Mouse (Mus musculus) liver, adult 2 months (tissue): Measurements from ENCODE around the gene Ezh1. TPM values are rescaled to one million over a fixed set of nuclear protein-coding genes. Genes with fewer than 3 reads are reported as not detected.

Experiments
- DNase-seq: peaks from one replicate; pipeline ENCODE4 v3.0.0-alpha.2; 2011; ENCODE audit warnings: low read depth, low spot score; ENCODE audit errors: extremely low read depth
- H3K27ac ChIP-seq: fragments of 200-500 bp; replicated peaks from 2 replicates; pipeline ENCODE4 v1.5.1; 2012; ENCODE audit warnings: low read depth, mild to moderate bottlenecking, control low read depth, inconsistent platforms, low read length; ENCODE audit not compliant: insufficient read depth
- H3K27me3 ChIP-seq: fragments of 200-500 bp; 2 replicates; pipeline ENCODE4 v1.6.1; 2012; ENCODE audit warnings: mild to moderate bottlenecking, moderate library complexity, low read length, inconsistent platforms; ENCODE audit not compliant: control insufficient read depth, insufficient read depth
- H3K36me3 ChIP-seq: fragments of 200-500 bp; 2 replicates; pipeline ENCODE4 v1.6.1; 2012; ENCODE audit warnings: low read length, inconsistent platforms; ENCODE audit not compliant: control insufficient read depth, insufficient read depth
- H3K4me1 ChIP-seq: fragments of 200-500 bp; 2 replicates; pipeline ENCODE4 v1.6.1; 2011; ENCODE audit warnings: low read length; ENCODE audit not compliant: control insufficient read depth, insufficient read depth
- H3K4me3 ChIP-seq: fragments of 200-500 bp; 2 replicates; pipeline ENCODE4 v1.5.1; 2011; ENCODE audit warnings: low read depth, mild to moderate bottlenecking, control low read depth, low read length, moderate library complexity; ENCODE audit not compliant: insufficient read depth
- H3K79me2 ChIP-seq: fragments of 200-500 bp; 2 replicates; pipeline ENCODE4 v1.6.1; 2012; ENCODE audit warnings: inconsistent platforms, mild to moderate bottlenecking, low read length, moderate library complexity; ENCODE audit not compliant: control insufficient read depth, insufficient read depth
- H3K9ac ChIP-seq: fragments of 200-500 bp; 2 replicates; pipeline ENCODE4 v1.6.1; 2012; ENCODE audit warnings: low read depth, mild to moderate bottlenecking, control low read depth, inconsistent platforms, low read length
- CTCF ChIP-seq: fragments of 200-500 bp; IDR thresholded peaks from 2 replicates; pipeline ENCODE4 v1.5.1; 2011; ENCODE audit warnings: low read depth, low read length, control low read depth
- POLR2A ChIP-seq: fragments of 200-500 bp; IDR thresholded peaks from 2 replicates; pipeline ENCODE4 v1.6.1; 2011; ENCODE audit warnings: low read length, control low read depth; ENCODE audit not compliant: insufficient read depth; ENCODE audit errors: extremely low read depth
- WGBS: fragments of 180-500 bp; shearing (Covaris S2); methylation state at CpG from one replicate; pipeline ENCODE4 v1.1.7; 2018; 5-methylcytosine and 5-hydroxymethylcytosine counted together
- polyA plus RNA-seq: library from polyadenylated mRNA; depleted of rRNA; stranded (reverse); fragments of >200 nt; gene quantifications from 2 replicates; pipeline ENCODE4 v1.2.3, GENCODE M21; 2012
- total RNA-seq: library from RNA; depleted of rRNA; stranded (reverse); fragments of >200 nt; gene quantifications from 2 replicates; pipeline ENCODE4 v1.2.3, GENCODE M21; 2014

Gene Ezh1
- total and polyA plus RNA-seq, 2 experiments, result 9.2 to 10.5 TPM

GRCm38 (mm10) chr11:101263989-101264280 lies 37.7 kb upstream of the Ezh1 start:
- DNase-seq, result no peak
- Histone ChIP-seq H3K79me2 (no peaks in the 10 kb centered on the region), H3K27me3 (no peaks in the 10 kb centered on the region), H3K36me3 (no peaks in the 10 kb centered on the region; the same call in 1 of the 2 replicates), H3K9ac (no peak overlapping the region), H3K4me1 (peaks cover 10% of the 10 kb centered on the region), H3K4me3 (no peak overlapping the region), H3K27ac (no peak overlapping the region)
- 83% methylated on average over 3 of the region's 3 CpGs for WGBS
- TF ChIP-seq CTCF (no peak), POLR2A (no peak)

GRCm38 (mm10) chr11:101263138-101263988 lies 37.1 kb upstream of the Ezh1 start:
- Histone ChIP-seq H3K4me1 (peaks cover 10% of the 10 kb centered on the region), H3K9ac (no peak overlapping the region), H3K27ac (no peak overlapping the region), H3K27me3 (no peaks in the 10 kb centered on the region), H3K79me2 (no peaks in the 10 kb centered on the region), H3K4me3 (no peak overlapping the region), H3K36me3 (no peaks in the 10 kb centered on the region; the same call in 1 of the 2 replicates)
- DNase-seq, result no peak
- 67% methylated on average over 32 of the region's 32 CpGs for WGBS
- TF ChIP-seq CTCF (no peak), POLR2A (no peak)

DNA sequence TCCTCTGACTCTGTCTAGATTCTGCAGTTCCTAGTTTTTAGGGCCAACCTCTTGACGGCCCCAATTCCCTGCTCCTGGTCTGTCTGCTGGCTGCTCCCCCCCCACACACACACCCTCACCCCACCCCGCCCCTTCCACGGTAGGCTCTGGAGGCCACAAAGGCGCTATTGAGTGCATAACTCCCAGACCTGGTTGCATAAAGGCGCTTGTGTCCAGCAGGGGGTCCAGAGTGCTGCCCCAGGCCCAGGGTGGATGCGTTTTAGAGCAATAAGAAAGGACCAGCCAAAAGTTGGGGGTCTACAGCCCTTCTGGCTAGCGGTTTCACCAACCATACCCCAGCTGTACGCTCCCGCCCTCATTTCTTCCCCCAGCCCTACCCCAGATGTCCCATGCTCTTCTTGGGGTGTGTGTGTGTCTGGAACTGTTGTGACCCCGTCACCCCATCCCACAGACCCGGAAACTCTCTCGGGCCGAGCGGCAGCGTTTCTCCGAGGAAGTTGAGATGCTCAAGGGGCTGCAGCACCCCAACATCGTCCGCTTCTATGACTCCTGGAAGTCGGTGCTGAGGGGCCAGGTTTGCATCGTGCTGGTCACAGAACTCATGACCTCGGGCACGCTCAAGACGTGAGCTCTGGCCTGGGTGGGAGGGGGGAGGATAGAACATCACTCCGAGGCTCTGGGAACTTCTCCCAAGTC lies 36.2 kb upstream of the Ezh1 start:
- TF ChIP-seq CTCF (no peak), POLR2A (no peak)
- H3K9ac ChIP-seq, result no peak overlapping the region
- no peak overlapping the region for H3K27ac ChIP-seq
- H3K4me1 ChIP-seq, result peaks cover 10% of the 10 kb centered on the region
- H3K79me2 ChIP-seq, result no peaks in the 10 kb centered on the region
- DNase-seq, result no peak
- no peaks in the 10 kb centered on the region for H3K27me3 ChIP-seq
- no peak overlapping the region for H3K4me3 ChIP-seq
- 34% methylated on average over 24 of the region's 24 CpGs for WGBS
- no peaks in the 10 kb centered on the region; the same call in 1 of the 2 replicates for H3K36me3 ChIP-seq

- no peak for DNase-seq
- Histone ChIP-seq H3K27me3 (no peaks in the 10 kb centered on the region), H3K9ac (peak overlapping the region; percentile 80), H3K27ac (peak overlapping the region; percentile 59), H3K79me2 (no peaks in the 10 kb centered on the region), H3K4me3 (peak overlapping the region; percentile 80), H3K4me1 (peaks cover 10% of the 10 kb centered on the region), H3K36me3 (no peaks in the 10 kb centered on the region; the same call in 1 of the 2 replicates)
- 2% methylated on average over 30 of the region's 30 CpGs for WGBS
- TF ChIP-seq POLR2A (no peak), CTCF (no peak)
Observed at GRCm38 (mm10) chr11:101260826-101261380, 34.6 kb upstream of the Ezh1 start.

- Histone ChIP-seq H3K4me3 (peak within 1 kb of the TSS; percentile 80), H3K27ac (peak within 1 kb of the TSS; percentile 69), H3K36me3 (no peaks in the 10 kb centered on the region; the same call in 1 of the 2 replicates), H3K9ac (peak within 1 kb of the TSS; percentile 80), H3K27me3 (no peaks in the 10 kb centered on the region), H3K79me2 (no peaks in the 10 kb centered on the region), H3K4me1 (peaks cover 10% of the 10 kb centered on the region)
- DNase-seq, result peak; percentile 48
- TF ChIP-seq CTCF, result no peak
- TF ChIP-seq POLR2A, result peak; percentile 57
- 2% methylated on average over 43 of the region's 43 CpGs for WGBS
Observed at GRCm38 (mm10) chr11:101259948-101260825, 33.9 kb upstream of the Ezh1 start, which contains the start of gene Wnk4. Wnk4 (plus strand) TSS chr11:101260567.
